Mouse (Mus musculus): ENCODE data around the gene Atp2b4.

The Atp2b4 gene

GRCm38 (mm10) chr1:133744609-133745008 lies 56.2 kb downstream of the Atp2b4 start:
- peak; percentile 43 to 56 for DNase-seq

DNA sequence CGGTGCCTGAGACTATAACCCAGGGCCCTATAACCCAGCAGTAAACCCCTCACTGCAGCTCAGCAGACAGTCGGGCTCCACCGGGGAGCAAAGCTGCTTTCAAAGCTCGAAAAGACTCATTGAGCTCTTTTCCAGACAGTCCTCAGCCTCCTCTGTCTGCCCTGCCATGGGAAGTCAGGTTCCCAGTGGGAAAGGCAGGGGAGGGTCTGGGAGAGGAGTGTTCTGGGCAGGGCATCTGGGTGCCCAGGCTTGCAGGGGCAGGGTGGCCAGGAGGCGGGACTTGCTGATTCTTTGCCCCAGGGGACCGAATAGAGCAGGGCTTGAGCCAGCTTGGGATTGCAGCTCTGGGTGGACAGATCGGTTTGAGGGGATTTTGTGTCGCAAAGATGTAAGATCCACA lies 58.3 kb downstream of the Atp2b4 start:
- no peak for DNase-seq

GRCm38 (mm10) chr1:133741881-133742434 lies 58.9 kb downstream of the Atp2b4 start:
- peak; percentile 41 to 55 for DNase-seq

DNA sequence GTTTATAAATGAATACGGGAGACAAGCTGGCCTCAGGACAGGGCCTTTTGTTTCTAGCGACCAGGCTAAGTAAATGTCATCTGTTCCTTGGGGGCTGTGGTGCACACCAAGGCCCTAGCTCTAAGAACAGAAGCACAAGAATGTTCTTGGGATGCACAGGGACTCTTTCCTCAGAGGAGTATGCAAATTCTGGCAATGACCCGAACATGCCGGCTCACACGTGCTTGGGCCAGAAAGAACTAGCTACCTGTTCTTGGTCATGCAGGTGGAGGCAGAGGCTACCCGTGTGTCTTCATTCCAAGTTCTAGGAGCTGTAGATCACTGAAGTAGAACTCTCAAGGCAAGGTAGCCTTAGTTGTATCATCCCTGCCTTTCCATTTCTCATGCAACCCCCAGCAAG lies 59.7 kb downstream of the Atp2b4 start:
- peak in 1 of 2 experiments; percentile 11 for DNase-seq

DNA sequence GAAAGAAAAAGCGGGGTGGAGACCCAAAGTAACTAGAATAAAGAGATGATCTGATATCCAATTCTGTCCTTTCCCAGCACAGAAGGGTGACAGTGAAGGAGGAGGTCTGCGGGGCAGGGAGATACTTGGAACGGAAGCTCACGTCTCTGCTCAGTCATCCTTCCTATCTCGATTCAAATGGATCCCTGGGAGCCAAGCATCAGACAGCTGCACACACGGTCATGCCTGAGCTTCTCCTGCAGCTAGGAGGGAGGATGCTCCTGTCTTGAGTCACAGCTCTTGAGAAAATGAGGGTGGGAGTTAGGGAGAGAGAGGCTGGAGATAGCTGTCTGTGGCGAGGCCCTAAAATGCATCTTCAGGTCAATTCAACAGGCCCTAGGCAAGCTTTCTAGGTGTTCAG lies 64.2 kb downstream of the Atp2b4 start:
- no peak for DNase-seq

DNA sequence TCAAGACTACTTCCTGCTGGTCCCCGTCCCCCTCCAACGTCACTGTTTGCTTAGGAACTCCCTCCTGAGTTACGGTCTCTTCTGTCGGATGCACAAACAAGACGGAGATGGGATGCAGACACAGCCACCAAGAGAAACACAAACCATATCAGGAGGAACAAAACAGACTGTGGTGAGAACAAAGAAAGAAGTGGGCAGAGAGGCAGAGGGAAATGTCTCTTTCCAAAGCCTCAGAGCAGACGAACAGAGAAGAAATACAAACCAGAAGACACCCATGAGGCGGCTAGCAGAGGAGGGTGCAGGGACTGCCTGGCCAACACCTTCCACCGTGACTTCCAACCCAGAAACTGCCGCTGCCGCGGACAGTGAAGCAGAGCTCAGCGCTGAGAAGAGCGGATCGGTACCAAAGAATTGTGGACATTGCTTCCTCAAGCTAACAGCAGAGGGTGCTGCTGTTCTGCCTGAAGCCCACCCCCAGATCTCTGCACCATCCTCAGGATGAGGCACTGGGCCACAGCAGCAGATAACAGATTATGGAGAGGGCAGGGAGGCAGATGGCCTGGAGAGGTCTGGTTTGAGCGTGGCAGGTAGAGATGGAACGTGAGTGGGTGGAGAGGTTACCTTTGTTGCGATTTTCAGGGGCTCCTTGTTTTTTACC lies 64.7 kb downstream of the Atp2b4 start:
- DNase-seq = peak; percentile 54 to 78

- DNase-seq = no peak
Observed at GRCm38 (mm10) chr1:133732814-133733213, 68.0 kb downstream of the Atp2b4 start.

GRCm38 (mm10) chr1:133728339-133728738 lies 72.5 kb downstream of the Atp2b4 start:
- no peak for DNase-seq

- no peak for DNase-seq
Observed at GRCm38 (mm10) chr1:133720342-133720741, 80.5 kb downstream of the Atp2b4 start.

DNA sequence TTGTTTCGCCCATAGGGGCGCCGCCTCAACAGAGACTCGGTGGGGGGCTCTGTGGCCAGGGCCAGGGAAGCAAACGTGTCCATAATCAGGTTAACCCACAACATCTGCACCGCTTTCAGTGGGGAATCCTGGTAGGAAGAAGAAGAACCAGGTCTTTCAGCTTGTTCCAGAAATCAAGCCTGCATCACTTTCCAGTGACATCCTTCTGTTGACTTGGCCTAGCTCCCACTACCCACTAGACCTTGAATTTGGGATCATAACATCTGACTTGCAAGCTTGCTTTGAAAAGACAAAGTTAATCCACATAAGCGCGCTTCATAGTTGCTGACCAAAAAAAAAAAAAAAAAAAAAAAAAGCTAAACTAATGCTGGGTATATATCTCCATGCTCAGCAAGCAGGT lies 82.1 kb downstream of the Atp2b4 start:
- DNase-seq = no peak

DNA sequence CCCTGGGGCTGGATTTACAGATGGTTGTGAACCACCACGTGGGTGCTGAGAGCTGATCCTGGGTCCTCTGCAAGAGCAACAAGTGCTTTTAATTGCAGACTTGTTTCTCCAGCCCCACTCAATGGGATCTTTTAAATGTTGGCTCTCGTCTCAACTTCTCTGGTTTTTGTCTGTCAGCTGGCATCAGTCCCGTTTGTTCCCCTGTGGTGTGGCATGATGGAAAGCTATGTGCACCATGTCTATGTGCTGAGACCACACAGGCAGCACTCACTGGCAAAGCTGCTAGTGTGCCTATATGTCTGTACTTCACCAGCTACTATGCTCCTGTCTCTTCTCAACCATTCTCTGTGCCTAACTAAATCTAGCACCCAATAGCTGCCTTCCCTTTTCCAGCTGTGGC lies 82.5 kb downstream of the Atp2b4 start:
- no peak for DNase-seq

DNA sequence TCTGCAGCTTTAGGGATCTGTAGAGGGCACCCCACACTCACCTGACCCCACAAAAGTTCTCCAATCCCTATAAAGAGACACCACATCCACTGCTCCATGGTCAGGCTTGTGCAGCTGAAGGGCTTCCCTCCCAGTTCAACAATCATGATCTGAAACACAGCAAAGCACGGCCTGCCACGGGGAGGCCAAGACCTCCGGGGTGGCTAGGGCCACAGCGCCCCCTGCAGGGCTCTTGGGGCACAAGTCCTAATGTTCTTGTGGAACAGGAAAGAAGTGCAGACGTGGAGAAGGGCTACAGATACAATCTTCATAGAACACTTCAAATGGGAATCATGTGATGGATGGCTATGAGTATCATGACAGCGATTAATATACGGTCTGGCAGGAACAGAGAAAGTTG lies 84.4 kb downstream of the Atp2b4 start:
- peak; percentile 50 to 77 for DNase-seq

- DNase-seq = peak; percentile 48 to 69
Observed at GRCm38 (mm10) chr1:133715191-133715590, 85.7 kb downstream of the Atp2b4 start.

- peak in 1 of 2 experiments; percentile 19 for DNase-seq
Observed at GRCm38 (mm10) chr1:133713009-133713370, 87.9 kb downstream of the Atp2b4 start.

- no peak for DNase-seq
Observed at GRCm38 (mm10) chr1:133712288-133713008, 88.4 kb downstream of the Atp2b4 start.

- DNase-seq = no peak
Observed at GRCm38 (mm10) chr1:133711376-133711775, 89.5 kb downstream of the Atp2b4 start.

- no peak for DNase-seq
Observed at GRCm38 (mm10) chr1:133710895-133711294, 89.9 kb downstream of the Atp2b4 start.

GRCm38 (mm10) chr1:133709292-133709691 lies 91.5 kb downstream of the Atp2b4 start:
- DNase-seq = no peak

DNA sequence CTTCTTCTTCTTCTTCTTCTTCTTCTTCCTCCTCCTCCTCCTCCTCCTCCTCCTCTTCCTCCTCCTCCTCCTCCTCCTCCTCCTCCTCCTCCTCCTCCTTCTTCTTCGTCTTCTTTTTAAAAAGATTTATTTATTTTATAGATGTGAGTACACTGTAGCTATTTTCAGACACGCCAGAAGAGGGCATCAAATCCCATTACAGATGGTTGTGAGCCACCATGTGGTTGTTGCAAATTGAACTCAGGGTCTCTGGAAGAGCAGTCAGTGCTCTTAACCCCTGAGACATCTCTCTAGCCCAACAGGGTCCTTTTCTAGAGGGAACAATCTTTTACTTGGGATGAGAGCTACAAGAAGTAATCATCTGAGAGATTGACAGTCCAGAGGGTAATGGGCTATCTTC lies 99.0 kb downstream of the Atp2b4 start:
- DNase-seq = peak; percentile 30 to 69

- DNase-seq = no peak
Observed at GRCm38 (mm10) chr1:133697935-133698620, 102.8 kb downstream of the Atp2b4 start.

- DNase-seq = peak; percentile 88 to 90
Observed at GRCm38 (mm10) chr1:133695901-133696300, 104.9 kb downstream of the Atp2b4 start.

- peak; percentile 22 to 32 for DNase-seq
Observed at GRCm38 (mm10) chr1:133694876-133695275, 106.0 kb downstream of the Atp2b4 start.

DNA sequence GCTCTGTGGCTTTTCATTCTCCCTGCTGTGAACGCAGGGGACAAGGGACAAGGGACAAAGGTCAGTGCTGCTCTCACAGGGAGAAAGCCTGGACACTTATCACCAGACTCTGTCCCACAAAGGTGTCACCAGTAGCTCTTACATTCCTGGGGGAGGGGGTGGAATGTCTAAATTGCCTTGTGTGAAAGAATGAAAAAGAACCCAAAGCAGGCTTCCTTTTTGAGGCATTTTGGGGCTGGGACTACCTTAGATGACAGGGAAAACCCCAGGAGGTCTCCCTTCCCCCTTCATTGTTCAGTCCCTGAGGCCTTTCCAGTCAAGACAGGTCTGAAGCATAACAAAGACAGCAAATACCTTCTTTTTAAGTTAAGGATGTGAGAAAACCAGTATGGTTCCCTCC lies 106.5 kb downstream of the Atp2b4 start:
- DNase-seq = peak; percentile 38 to 48

Data from kidney, postnatal 36 days (tissue).